Mouse (Mus musculus): ENCODE measurements around the gene Mcf2l. TPM values are rescaled to one million over a fixed set of nuclear protein-coding genes. Genes with fewer than 3 reads are reported as not detected.
A peak's percentile ranks its signal among the peaks of the same experiment; 100 is the strongest.

Mcf2l gene
- polyA plus RNA-seq, 1 experiment from 2014 or later: 11.5 TPM

- Histone ChIP-seq H3K36me3 (no peaks in the 10 kb centered on the region), H3K27ac (ENCODE audit: poor library complexity, severe bottlenecking) (no peak overlapping the region), H3K9me3 (replicated peaks) (no peaks in the 10 kb centered on the region), H3K4me2 (no peak overlapping the region), H3K4me3 (no peak overlapping the region), H3K27me3 (replicated peaks) (peaks cover 11% of the 10 kb centered on the region; the same call in 1 of the 2 replicates), H3K4me1 (replicated peaks) (no peaks in the 10 kb centered on the region), H3K9ac (no peak overlapping the region)
- ATAC-seq (ENCODE audit: insufficient number of reproducible peaks, low FRiP score): no peak
- 83% methylated on average over 8 of the region's 8 CpGs for WGBS
These were observed 58.9 kb downstream of the Mcf2l start for GRCm38 (mm10) chr8:12932520-12932919.

GRCm38 (mm10) chr8:12933765-12934164, 60.2 kb downstream of the Mcf2l start:
- no peaks in the 10 kb centered on the region for H3K9me3 ChIP-seq (replicated peaks)

GRCm38 (mm10) chr8:12934453-12935043, 60.9 kb downstream of the Mcf2l start:
- H3K4me3 ChIP-seq: no peak overlapping the region
- no peaks in the 10 kb centered on the region for H3K36me3 ChIP-seq
- no peak overlapping the region for H3K27ac ChIP-seq (ENCODE audit: poor library complexity, severe bottlenecking)
- H3K4me1 ChIP-seq (replicated peaks): no peaks in the 10 kb centered on the region
- H3K4me2 ChIP-seq: no peak overlapping the region
- WGBS: 60% methylated on average over 8 of the region's 8 CpGs
- H3K9me3 ChIP-seq (replicated peaks): no peaks in the 10 kb centered on the region
- no peak overlapping the region for H3K9ac ChIP-seq
- peaks cover 5% of the 10 kb centered on the region; the same call in 1 of the 2 replicates for H3K27me3 ChIP-seq (replicated peaks)
- no peak for ATAC-seq (ENCODE audit: insufficient number of reproducible peaks, low FRiP score)

More at GRCm38 (mm10) chr8:12933765-12934164, 60.2 kb downstream of the Mcf2l start:
- no peak for ATAC-seq (ENCODE audit: insufficient number of reproducible peaks, low FRiP score)
- Histone ChIP-seq H3K9ac (no peak overlapping the region), H3K4me2 (no peak overlapping the region), H3K4me3 (no peak overlapping the region), H3K4me1 (replicated peaks) (no peaks in the 10 kb centered on the region), H3K27me3 (replicated peaks) (peaks cover 5% of the 10 kb centered on the region; the same call in 1 of the 2 replicates), H3K27ac (ENCODE audit: poor library complexity, severe bottlenecking) (no peak overlapping the region), H3K36me3 (no peaks in the 10 kb centered on the region)
- 58% methylated on average over 3 of the region's 3 CpGs for whole genome bisulfite sequencing

- H3K27ac ChIP-seq (ENCODE audit: poor library complexity, severe bottlenecking): no peak overlapping the region
- no peak overlapping the region for H3K9ac ChIP-seq
- WGBS: 79% methylated on average over 8 of the region's 8 CpGs
- 0 out of 2 replicates have a peak, but pooled peaks have one; percentile 14 for ATAC-seq (ENCODE audit: insufficient number of reproducible peaks, low FRiP score)
- H3K4me2 ChIP-seq: no peak overlapping the region
- H3K4me3 ChIP-seq: no peak overlapping the region
- no peaks in the 10 kb centered on the region for H3K36me3 ChIP-seq
- H3K4me1 ChIP-seq (replicated peaks): no peaks in the 10 kb centered on the region
- 0 out of 2 replicates have a peak, but pooled peaks cover 5% of the 10 kb centered on the region for H3K27me3 ChIP-seq (replicated peaks)
- H3K9me3 ChIP-seq (replicated peaks): no peaks in the 10 kb centered on the region
These were observed 66.9 kb downstream of the Mcf2l start for GRCm38 (mm10) chr8:12940549-12940948.

- WGBS: 73% methylated on average over 10 of the region's 10 CpGs
These were observed 67.7 kb downstream of the Mcf2l start for GRCm38 (mm10) chr8:12941161-12941926.

GRCm38 (mm10) chr8:12947604-12948573, 74.3 kb downstream of the Mcf2l start:
- Histone ChIP-seq H3K9me3 (replicated peaks) (no peaks in the 10 kb centered on the region), H3K4me2 (peak overlapping the region; percentile 73), H3K36me3 (no peaks in the 10 kb centered on the region), H3K27ac (ENCODE audit: poor library complexity, severe bottlenecking) (no peak overlapping the region), H3K4me3 (peak overlapping the region; percentile 50), H3K9ac (peak overlapping the region; percentile 64), H3K27me3 (replicated peaks) (peaks cover 14% of the 10 kb centered on the region), H3K4me1 (replicated peaks) (peaks cover 18% of the 10 kb centered on the region)
- WGBS: 9% methylated on average over 21 of the region's 21 CpGs
- ATAC-seq (ENCODE audit: insufficient number of reproducible peaks, low FRiP score): peak; percentile 38; the same call in 1 of the 2 replicates

More at GRCm38 (mm10) chr8:12941161-12941926, 67.7 kb downstream of the Mcf2l start:
- Histone ChIP-seq H3K36me3 (no peaks in the 10 kb centered on the region), H3K4me1 (replicated peaks) (no peaks in the 10 kb centered on the region), H3K4me3 (no peak overlapping the region), H3K27me3 (replicated peaks) (peaks cover 10% of the 10 kb centered on the region), H3K9me3 (replicated peaks) (no peaks in the 10 kb centered on the region), H3K27ac (ENCODE audit: poor library complexity, severe bottlenecking) (no peak overlapping the region), H3K4me2 (no peak overlapping the region), H3K9ac (no peak overlapping the region)
- no peak for ATAC-seq (ENCODE audit: insufficient number of reproducible peaks, low FRiP score)

- H3K4me2 ChIP-seq: peak overlapping the region; percentile 73
- peaks cover 18% of the 10 kb centered on the region for H3K4me1 ChIP-seq (replicated peaks)
- no peak overlapping the region for H3K27ac ChIP-seq (ENCODE audit: poor library complexity, severe bottlenecking)
- H3K9ac ChIP-seq: peak overlapping the region; percentile 64
- WGBS: 33% methylated on average over 3 of the region's 3 CpGs
- no peaks in the 10 kb centered on the region for H3K9me3 ChIP-seq (replicated peaks)
- H3K4me3 ChIP-seq: peak overlapping the region; percentile 50
- no peak for ATAC-seq (ENCODE audit: insufficient number of reproducible peaks, low FRiP score)
- H3K27me3 ChIP-seq (replicated peaks): peaks cover 14% of the 10 kb centered on the region
- H3K36me3 ChIP-seq: no peaks in the 10 kb centered on the region
These were observed 75.0 kb downstream of the Mcf2l start for GRCm38 (mm10) chr8:12948574-12948961.

- H3K27ac ChIP-seq (ENCODE audit: poor library complexity, severe bottlenecking): no peak overlapping the region
- H3K27me3 ChIP-seq (replicated peaks): peaks cover 11% of the 10 kb centered on the region
- no peaks in the 10 kb centered on the region for H3K36me3 ChIP-seq
- peaks cover 18% of the 10 kb centered on the region for H3K4me1 ChIP-seq (replicated peaks)
- ATAC-seq (ENCODE audit: insufficient number of reproducible peaks, low FRiP score): no peak
- no peak overlapping the region for H3K9ac ChIP-seq
- no peaks in the 10 kb centered on the region for H3K9me3 ChIP-seq (replicated peaks)
- no peak overlapping the region for H3K4me3 ChIP-seq
- 61% methylated on average over 7 of the region's 7 CpGs for WGBS
- no peak overlapping the region for H3K4me2 ChIP-seq
These were observed 77.5 kb downstream of the Mcf2l start for GRCm38 (mm10) chr8:12951051-12951630.

GRCm38 (mm10) chr8:12952699-12953098, 79.1 kb downstream of the Mcf2l start:
- Histone ChIP-seq H3K36me3 (no peaks in the 10 kb centered on the region), H3K9ac (no peak overlapping the region), H3K4me3 (no peak overlapping the region), H3K4me1 (replicated peaks) (peaks cover 11% of the 10 kb centered on the region), H3K4me2 (no peak overlapping the region), H3K9me3 (replicated peaks) (no peaks in the 10 kb centered on the region), H3K27ac (ENCODE audit: poor library complexity, severe bottlenecking) (no peak overlapping the region), H3K27me3 (replicated peaks) (no peaks in the 10 kb centered on the region; the same call in 1 of the 2 replicates)
- 40% methylated on average over 6 of the region's 6 CpGs for WGBS
- no peak for ATAC-seq (ENCODE audit: insufficient number of reproducible peaks, low FRiP score)

- H3K4me1 ChIP-seq (replicated peaks): no peaks in the 10 kb centered on the region
- no peak overlapping the region for H3K4me3 ChIP-seq
- WGBS: 74% methylated on average over 8 of the region's 8 CpGs
- H3K9me3 ChIP-seq (replicated peaks): no peaks in the 10 kb centered on the region
- no peak overlapping the region for H3K27ac ChIP-seq (ENCODE audit: poor library complexity, severe bottlenecking)
- ATAC-seq (ENCODE audit: insufficient number of reproducible peaks, low FRiP score): no peak
- no peaks in the 10 kb centered on the region for H3K36me3 ChIP-seq
- no peak overlapping the region for H3K9ac ChIP-seq
- no peak overlapping the region for H3K4me2 ChIP-seq
- no peaks in the 10 kb centered on the region for H3K27me3 ChIP-seq (replicated peaks)
These were observed 81.8 kb downstream of the Mcf2l start for GRCm38 (mm10) chr8:12955362-12955879.

Data from heart, embryonic 12.5 days (tissue).